Mouse (Mus musculus) thymus, adult 2 months (tissue): ENCODE data around the gene Lcn5. TPM values are rescaled to one million over a fixed set of nuclear protein-coding genes. Genes with fewer than 3 reads are reported as not detected.

Source experiments
- DNase-seq: peaks from one replicate; pipeline ENCODE4 v3.0.0; 2021
- H3K27ac ChIP-seq: fragments of 200-500 bp; 2 replicates; pipeline ENCODE4 v1.5.1; 2012; ENCODE audit warnings: low read length, control low read depth; ENCODE audit not compliant: control insufficient read depth, insufficient read depth
- H3K27me3 ChIP-seq: fragments of 200-500 bp; 2 replicates; pipeline ENCODE4 v1.6.1; 2012; ENCODE audit warnings: mild to moderate bottlenecking, low read length, moderate library complexity, mixed read lengths; ENCODE audit not compliant: control insufficient read depth, insufficient read depth
- H3K36me3 ChIP-seq: fragments of 200-500 bp; 2 replicates; pipeline ENCODE4 v1.6.1; 2012; ENCODE audit warnings: mild to moderate bottlenecking, low read length, moderate library complexity; ENCODE audit not compliant: control insufficient read depth, insufficient read depth
- H3K4me1 ChIP-seq: fragments of 200-500 bp; replicated peaks from 2 replicates; pipeline ENCODE4 v1.6.1; 2012; ENCODE audit warnings: low read length; ENCODE audit not compliant: control insufficient read depth, insufficient read depth
- H3K4me3 ChIP-seq: fragments of 200-500 bp; 2 replicates; pipeline ENCODE4 v1.5.1; 2012; ENCODE audit warnings: mild to moderate bottlenecking, low read length, control low read depth, moderate library complexity; ENCODE audit not compliant: control insufficient read depth, insufficient read depth
- CTCF ChIP-seq: fragments of 200-500 bp; IDR thresholded peaks from 2 replicates; pipeline ENCODE4 v1.5.1; 2012; ENCODE audit warnings: mild to moderate bottlenecking, control low read depth, low read length, moderate library complexity, borderline replicate concordance; ENCODE audit not compliant: control insufficient read depth, poor library complexity, insufficient read depth; ENCODE audit errors: extremely low read depth
- POLR2A ChIP-seq: fragments of 200-500 bp; IDR thresholded peaks from 2 replicates; pipeline ENCODE4 v1.6.1; 2012; ENCODE audit warnings: mild to moderate bottlenecking, low read length, control low read depth, moderate library complexity; ENCODE audit not compliant: control insufficient read depth, poor library complexity, insufficient read depth; ENCODE audit errors: extremely low read depth
- WGBS: fragments of 180-500 bp; shearing (Covaris S2); methylation state at CpG from one replicate; pipeline ENCODE4 v1.1.7; 2018; 5-methylcytosine and 5-hydroxymethylcytosine counted together
- polyA plus RNA-seq: library from polyadenylated mRNA; depleted of rRNA; stranded (reverse); fragments of >200 nt; gene quantifications from 2 replicates; pipeline ENCODE4 v1.2.3, GENCODE M21; 2012

The Lcn5 gene
- polyA plus RNA-seq, 1 experiment: not detected

GRCm38 (mm10) chr2:25639890-25640289, 17.9 kb upstream of the Lcn5 start:
- DNase-seq: peak; percentile 64
- WGBS: 24% methylated on average over 6 of the region's 6 CpGs
- Histone ChIP-seq H3K27ac (no peak overlapping the region), H3K36me3 (no peaks in the 10 kb centered on the region), H3K4me3 (no peak overlapping the region), H3K4me1 (no peaks in the 10 kb centered on the region), H3K27me3 (no peaks in the 10 kb centered on the region)
- TF ChIP-seq POLR2A (no peak), CTCF (no peak)

GRCm38 (mm10) chr2:25652902-25653301, 4.8 kb upstream of the Lcn5 start, which contains the start of gene Lcn8:
Gene Lcn8, plus strand, starts transcription at chr2:25653120.
- H3K36me3 ChIP-seq: no peaks in the 10 kb centered on the region
- no peak within 1 kb of the TSS for H3K4me3 ChIP-seq
- TF ChIP-seq CTCF (no peak), POLR2A (no peak)
- H3K27ac ChIP-seq: no peak within 1 kb of the TSS
- 66% methylated on average over 2 of the region's 2 CpGs for whole genome bisulfite sequencing
- no peaks in the 10 kb centered on the region for H3K27me3 ChIP-seq
- H3K4me1 ChIP-seq: no peaks in the 10 kb centered on the region
- DNase-seq: no peak

- WGBS: 74% methylated on average over 1 of the region's 1 CpGs
- Histone ChIP-seq H3K27ac (no peak overlapping the region), H3K27me3 (no peaks in the 10 kb centered on the region)
These were observed 3.2 kb upstream of the Lcn5 start for GRCm38 (mm10) chr2:25654502-25654901.

GRCm38 (mm10) chr2:25656691-25657090, 1.1 kb upstream of the Lcn5 start:
- Histone ChIP-seq H3K27ac (no peak overlapping the region), H3K4me3 (no peak overlapping the region), H3K27me3 (no peaks in the 10 kb centered on the region), H3K4me1 (no peaks in the 10 kb centered on the region), H3K36me3 (no peaks in the 10 kb centered on the region)
- DNase-seq: no peak
- 92% methylated on average over 4 of the region's 4 CpGs for WGBS
- TF ChIP-seq CTCF: no peak
- TF ChIP-seq POLR2A: no peak

More at GRCm38 (mm10) chr2:25654502-25654901, 3.2 kb upstream of the Lcn5 start:
- DNase-seq: no peak
- Histone ChIP-seq H3K4me1 (no peaks in the 10 kb centered on the region), H3K36me3 (no peaks in the 10 kb centered on the region), H3K4me3 (no peak overlapping the region)
- TF ChIP-seq POLR2A (no peak), CTCF (no peak)

GRCm38 (mm10) chr2:25657246-25657645, 506 bp upstream of the Lcn5 start:
- Histone ChIP-seq H3K4me1 (no peaks in the 10 kb centered on the region), H3K27me3 (no peaks in the 10 kb centered on the region)

GRCm38 (mm10) chr2:25660279-25660678, 2.5 kb downstream of the Lcn5 start:
- Histone ChIP-seq H3K4me3 (no peak overlapping the region), H3K27ac (no peak overlapping the region), H3K27me3 (no peaks in the 10 kb centered on the region), H3K4me1 (no peaks in the 10 kb centered on the region), H3K36me3 (no peaks in the 10 kb centered on the region)
- TF ChIP-seq POLR2A (no peak), CTCF (no peak)
- DNase-seq: no peak
- WGBS: 95% methylated on average over 8 of the region's 8 CpGs

More at GRCm38 (mm10) chr2:25657246-25657645, 506 bp upstream of the Lcn5 start:
- WGBS: 48% methylated on average over 4 of the region's 4 CpGs
- DNase-seq: no peak
- TF ChIP-seq CTCF: no peak
- TF ChIP-seq POLR2A: no peak
- no peak overlapping the region for H3K27ac ChIP-seq
- H3K4me3 ChIP-seq: no peak overlapping the region
- H3K36me3 ChIP-seq: no peaks in the 10 kb centered on the region

GRCm38 (mm10) chr2:25661245-25661970, 3.7 kb downstream of the Lcn5 start:
- Histone ChIP-seq H3K4me3 (no peak overlapping the region), H3K27ac (no peak overlapping the region), H3K36me3 (no peaks in the 10 kb centered on the region), H3K27me3 (no peaks in the 10 kb centered on the region), H3K4me1 (no peaks in the 10 kb centered on the region)
- WGBS: 53% methylated on average over 6 of the region's 6 CpGs
- DNase-seq: no peak
- no peak for TF ChIP-seq POLR2A
- TF ChIP-seq CTCF: no peak
